Mouse (Mus musculus): ENCODE measurements at regions not wholly inside any gene's neighbourhood (a gene's known extent, or its start where the extent isn't known, plus 50 kb on each side); places are given as distances from the start of the nearest gene placed in this dataset.

- ATAC-seq (replicated peaks; ENCODE audit: poor library complexity) = no peak
Observed at GRCm38 (mm10) chr12:7918967-7919708, 58.3 kb upstream of the Apob start.

- ATAC-seq (replicated peaks; ENCODE audit: poor library complexity) = no peak
Observed at GRCm38 (mm10) chr12:7919709-7920324, 57.6 kb upstream of the Apob start.

- no peak for ATAC-seq (replicated peaks; ENCODE audit: poor library complexity)
Observed at GRCm38 (mm10) chr12:7920888-7921287, 56.6 kb upstream of the Apob start.
